Mouse (Mus musculus): Measurements from ENCODE around the gene Ap5s1.

DNA sequence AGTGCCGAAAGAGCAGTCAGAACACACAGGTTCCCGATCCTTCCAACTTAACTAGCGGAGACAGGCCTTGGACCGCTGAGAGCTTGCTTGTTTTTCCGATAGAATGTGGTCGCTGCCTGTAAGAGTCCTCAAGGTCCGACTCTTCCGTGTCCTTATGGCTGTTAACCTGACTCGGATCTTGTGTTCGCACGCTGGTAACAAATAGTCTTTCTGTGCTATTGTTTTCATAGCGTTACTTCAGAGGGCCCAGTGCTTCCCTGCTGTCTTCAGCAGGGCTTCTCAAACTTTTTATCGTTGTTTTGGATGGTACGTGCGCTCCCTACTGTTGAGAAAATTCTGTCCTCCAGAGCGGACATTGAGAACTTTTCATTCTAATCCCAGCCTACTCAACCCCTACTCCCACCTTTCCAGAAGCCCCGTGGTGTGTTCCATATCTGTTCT is 46.2 kb upstream of the Ap5s1 start:
- no peak for TF ChIP-seq CTCF (IDR thresholded peaks at IDR 0.05; ENCODE audit: control insufficient read depth, insufficient read depth, low read length)
- no peak for TF ChIP-seq POLR2A (IDR thresholded peaks at IDR 0.05; ENCODE audit: borderline replicate concordance, control insufficient read depth, low read depth, low read length)

Data from bone marrow, adult 2 months (tissue).